Mouse (Mus musculus) T-cell, adult 2 months (primary cell): Measurements from ENCODE around the gene Vwce.

Source experiments
- DNase-seq: peaks from one replicate; pipeline ENCODE4 v3.0.0; 2022; ENCODE audit warnings: low spot score

Vwce gene

DNA sequence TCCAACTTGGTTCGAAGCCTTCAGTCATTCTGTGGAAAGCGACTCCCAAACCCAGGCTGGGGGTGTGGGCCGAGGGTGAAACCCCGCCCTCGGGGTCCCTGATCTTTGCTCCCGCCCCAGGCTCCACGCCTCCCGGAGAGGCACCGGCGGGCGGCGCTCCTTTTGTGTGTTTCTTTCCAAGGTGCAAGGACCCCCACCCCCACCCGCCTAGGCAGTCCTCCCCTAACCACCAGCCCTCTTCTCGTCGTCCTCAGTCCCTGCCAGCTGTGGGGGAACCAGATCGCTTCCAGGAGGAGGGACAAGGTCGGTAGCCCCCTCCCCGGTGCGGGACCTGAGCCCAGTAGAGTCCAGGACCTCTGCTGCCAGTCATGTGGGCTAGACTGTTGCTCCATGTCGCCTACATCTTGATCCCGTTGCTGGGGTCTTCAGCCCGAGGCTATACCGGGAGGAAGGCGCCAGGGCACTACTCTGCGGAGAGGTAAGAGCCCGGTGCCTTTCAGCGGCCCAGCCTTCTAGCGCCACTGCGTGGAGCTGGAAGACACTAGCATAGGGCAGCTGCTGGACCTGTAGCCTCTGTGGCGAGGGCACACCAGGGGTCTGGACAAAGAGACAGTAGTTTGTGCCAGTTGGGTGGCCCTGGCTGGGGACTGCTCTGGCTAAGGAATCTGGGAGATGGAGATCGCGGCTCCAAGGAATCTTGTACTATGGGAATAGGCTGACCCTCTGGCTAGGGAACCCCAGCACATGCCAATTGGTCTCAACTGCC, at the start of gene Vwce:
TSS of gene Vwce (plus strand) at position 108 of the 766 bp plus-strand sequence.
- peak; percentile 21 for DNase-seq

DNA sequence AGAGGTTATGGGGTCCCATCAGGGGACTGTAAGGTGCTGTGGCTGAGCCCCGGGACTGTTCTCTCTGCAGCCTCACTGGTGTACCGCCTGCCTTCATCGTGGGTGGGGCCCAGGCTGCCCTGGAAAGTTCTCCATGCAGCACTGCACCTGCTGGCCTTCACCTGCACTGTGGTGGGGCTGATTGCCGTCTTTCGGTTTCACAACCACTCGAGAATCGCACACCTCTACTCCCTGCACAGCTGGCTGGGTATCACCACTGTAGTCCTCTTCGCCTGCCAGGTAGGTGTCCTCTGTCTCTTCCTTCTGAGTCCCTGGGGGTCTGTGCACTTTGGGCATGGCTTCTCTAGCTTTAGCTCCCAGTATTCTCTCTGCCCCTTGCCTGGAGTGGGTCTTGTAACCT, 48.9 kb upstream of the Vwce start:
- no peak for DNase-seq

DNA sequence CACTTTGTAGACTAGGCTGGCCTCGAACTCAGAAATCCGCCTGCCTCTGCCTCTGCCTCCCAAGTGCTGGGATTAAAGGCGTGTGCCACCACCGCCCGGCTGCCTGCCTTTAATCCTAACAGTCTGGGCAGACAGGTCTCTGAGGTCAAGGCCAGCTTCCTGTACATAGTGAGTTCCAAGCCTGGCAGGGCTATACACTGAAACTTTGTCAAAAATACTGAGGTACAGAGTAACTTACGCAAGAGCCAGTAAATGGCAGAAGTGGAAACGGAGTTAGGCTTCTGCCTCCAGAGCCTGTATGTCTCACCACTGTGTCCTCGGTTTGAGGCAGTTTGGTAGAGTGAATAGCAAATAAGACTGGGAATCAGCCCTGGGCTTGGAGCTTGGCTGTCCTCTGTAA, 46.8 kb upstream of the Vwce start:
- no peak for DNase-seq

DNA sequence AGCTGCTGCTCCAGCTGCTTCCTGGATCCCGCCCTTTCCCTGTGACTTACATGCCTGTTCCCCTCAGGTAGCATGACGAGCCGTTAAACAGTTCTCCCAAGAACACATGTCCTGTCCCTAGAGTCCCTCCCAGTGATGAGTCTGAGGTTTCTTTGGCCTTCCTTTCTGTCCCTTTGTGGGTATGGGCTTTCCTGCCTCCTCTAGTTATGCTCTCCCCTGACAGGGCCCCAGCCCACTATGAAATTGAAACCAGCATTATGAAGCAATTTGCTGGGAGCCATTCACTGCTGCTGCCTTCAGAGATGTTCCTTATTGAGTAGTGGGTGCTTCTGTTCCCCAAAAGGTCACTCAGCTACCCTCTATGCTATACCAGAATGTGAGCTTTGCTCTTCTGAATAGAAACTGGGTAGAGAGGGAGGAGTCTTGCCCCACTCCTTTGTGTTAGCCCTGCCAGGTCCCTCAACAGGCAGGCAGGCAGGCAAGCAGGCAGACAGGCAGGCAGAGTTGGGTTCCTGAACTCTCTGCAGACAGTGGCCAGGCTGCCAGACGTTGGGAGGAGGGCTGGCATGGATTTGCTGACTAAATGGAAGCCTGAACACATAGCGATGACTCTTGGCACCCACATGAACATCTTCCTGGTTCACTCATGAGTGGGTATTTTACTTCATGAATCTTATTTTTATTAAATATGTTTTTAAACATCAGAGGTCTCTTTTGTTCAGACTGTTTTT, 44.7 kb upstream of the Vwce start:
- DNase-seq: no peak

DNA sequence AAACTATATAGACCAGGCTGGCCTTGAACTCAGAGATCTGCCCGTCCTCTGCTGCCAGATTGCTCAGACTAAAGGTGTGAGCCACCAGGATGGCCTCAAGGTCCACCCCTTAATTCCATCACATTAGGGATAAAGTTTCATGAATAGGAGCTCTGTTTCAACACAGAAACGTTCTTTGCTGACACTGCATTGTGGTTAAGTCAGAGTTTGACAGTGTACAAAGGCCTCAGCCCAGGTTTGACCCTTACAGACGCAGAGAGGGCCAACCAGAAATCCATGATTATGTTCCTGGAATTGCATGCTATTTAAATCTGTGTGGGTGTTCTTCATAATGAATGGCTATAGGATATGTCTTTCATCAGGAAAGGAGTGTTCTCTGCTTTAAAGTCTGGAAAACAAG, 43.7 kb upstream of the Vwce start:
- no peak for DNase-seq

DNA sequence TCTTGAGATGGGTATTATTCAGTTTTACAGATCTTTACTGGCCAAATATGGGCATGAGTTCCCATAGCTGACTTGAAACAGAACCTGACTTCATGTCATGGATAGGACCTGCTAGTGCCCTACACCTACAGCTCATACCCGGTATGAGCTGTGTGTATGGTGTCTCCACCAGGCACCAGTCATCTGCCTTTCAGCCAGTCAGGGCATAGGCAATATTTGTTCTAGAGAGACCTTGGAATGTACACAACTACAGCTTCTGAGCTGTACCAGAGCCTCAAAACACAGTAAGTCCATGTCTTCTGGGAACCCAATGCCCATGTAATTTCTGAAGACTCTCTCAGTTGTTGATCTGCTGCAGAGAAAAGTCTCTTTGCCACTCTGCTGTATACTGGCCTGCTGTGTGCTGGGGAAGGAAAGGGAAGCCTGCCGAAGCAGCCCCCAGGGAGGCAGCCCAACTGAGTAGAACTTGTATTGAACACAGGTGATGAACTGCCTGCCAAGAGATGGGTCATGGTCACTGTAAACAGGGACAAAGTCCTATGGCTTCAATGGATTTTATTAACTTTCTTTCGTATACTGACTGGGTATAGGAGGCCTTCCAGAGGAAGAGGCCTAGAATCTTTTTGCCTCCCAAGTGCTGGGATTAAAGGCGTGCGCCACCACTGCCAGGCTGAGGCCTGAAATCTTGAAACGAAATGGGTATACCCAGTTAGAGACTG, 42.2 kb upstream of the Vwce start:
- no peak for DNase-seq

DNA sequence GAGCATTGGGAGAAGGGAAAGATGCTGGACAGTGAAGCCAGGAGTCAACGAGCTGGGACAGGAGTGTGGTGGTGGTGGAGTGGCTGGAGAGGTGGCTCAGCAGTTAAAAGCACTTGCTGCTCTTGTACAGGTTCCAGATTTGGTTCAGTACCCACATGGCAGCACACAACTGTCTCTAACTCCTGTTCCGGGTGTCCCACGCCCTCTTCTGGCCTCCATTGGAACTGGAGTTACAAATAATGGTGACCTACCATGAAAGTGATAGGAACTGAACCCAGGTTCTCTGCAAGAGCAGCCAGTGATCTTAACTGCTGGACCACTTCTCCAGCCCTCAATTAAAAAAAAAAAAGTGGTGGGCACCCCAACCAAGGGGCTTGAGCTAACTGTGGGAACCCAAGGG, 35.8 kb upstream of the Vwce start:
- DNase-seq: no peak

DNA sequence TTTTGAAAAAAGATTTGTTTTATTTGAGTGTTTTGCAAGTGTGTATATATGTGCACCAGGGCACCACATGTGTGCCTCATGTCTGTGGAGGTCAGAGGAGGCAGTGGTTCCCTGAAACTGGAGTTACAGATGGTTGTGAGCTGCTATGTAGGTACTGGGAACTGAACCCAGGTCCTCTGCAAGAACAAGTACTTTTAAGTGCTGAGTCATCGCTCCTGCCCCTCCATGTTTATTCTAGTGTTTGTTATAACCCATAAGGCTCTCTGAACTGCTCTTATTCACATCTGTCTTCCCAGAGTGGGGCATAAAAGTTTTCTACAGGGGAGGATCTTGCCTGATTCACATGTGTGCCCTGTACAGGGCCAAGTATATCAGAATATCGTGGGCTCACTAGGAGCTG, 34.4 kb upstream of the Vwce start:
- no peak for DNase-seq

DNA sequence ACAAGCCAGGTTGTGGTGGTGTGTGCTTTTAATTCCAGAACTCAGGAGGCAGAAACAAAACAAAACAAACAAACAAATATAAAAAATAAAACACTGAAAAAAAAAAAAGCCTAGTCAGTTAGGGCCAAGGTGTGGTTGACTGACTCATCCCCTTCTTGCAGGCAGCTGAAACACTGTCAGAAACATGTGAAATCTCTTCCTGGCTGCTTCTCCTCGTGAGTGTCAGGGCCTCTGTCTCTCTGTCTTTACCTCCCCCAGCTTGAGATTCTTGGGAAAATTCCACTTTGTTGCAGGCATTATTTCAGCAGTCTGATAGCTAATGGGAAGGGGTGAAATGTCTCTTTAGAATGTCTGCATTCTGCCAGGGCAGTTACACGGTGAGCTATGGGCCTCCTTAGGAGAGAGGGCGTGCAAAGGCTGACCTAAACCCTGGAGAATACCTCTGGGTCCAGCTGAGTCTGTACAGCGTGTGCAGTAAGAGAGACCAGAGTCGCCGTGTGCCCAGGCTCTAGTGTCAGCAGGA, 31.7 kb upstream of the Vwce start:
- DNase-seq: no peak

DNA sequence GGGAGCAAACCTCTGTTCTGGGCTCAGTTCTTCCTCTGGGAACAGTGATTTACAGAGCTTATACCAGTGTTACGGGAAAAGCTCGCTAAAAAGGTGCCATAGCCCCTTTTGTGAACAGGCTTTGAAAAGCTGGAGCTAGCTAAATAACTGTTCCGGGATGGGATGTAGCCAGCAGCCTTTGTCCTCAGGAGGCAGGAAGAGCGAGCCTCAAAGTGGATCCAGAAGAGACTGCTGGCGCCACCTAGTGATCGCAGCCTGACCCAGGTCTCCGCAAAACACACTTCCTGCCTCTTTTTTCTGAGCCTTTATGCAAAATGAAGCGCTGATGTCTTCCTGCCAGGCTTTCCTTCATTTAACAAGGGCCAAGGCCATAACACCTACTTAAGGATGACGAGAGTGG, 31.2 kb upstream of the Vwce start:
- peak; percentile 84 for DNase-seq

DNA sequence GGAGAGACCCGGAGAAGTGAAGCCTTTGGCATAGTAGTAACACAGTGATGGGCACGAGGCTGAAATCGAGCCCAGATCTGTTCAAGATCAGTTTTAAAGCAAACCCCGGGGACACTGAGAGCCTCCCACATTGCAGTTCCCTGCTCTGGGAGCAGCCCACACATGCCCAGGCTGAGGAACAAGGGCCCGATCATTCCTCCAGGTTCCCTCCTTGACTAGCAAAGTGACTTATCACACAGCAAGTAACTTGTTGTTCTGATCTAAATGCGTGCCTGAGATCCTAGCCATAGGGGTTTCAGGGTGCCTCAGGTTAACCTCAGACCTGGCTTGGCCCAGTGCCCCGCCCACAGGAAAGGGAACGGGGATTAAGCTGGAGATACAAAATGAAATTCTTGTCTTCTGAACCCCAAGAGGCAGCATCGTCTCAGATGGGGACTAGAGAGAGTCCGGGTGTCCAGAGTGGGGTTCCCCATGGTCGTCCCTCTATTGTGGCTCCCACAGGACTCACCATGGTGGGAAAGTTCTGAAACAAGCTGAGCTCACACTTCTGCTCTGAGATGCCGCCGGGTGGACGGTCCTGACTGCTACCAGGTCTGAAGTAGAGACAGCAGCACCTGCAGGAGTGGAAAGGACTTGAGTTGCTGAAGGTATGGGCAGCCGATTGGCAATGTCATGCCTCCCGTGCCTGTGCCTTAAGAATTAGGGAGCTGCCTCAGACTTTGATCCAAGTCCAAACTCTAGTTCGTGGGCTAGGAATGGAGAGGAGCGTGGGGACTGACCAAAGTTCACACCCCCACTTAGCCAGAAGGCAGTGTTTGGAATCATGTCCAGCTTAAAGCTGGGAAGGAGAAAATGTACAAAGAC, 30.1 kb upstream of the Vwce start:
- DNase-seq: no peak

DNA sequence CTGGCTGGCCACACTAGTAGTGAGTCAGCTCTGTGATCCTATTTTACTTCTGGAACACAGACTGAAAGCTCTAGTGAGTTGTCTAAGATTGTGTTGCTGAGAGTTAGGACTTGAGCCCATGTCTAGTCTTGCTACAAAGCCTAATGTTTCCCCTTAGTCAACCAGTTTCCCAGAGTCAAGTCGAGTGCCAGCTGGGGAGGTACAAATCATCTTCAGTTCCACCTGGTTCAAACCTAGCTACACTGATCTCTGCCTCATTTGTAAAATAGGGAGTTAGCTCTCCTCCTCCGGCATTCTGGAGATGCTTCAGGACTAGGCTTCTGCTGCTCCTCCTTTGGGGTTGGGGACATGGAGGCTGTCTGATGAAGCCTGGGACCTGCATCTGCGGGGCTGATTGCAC, 29.5 kb upstream of the Vwce start:
- no peak for DNase-seq

DNA sequence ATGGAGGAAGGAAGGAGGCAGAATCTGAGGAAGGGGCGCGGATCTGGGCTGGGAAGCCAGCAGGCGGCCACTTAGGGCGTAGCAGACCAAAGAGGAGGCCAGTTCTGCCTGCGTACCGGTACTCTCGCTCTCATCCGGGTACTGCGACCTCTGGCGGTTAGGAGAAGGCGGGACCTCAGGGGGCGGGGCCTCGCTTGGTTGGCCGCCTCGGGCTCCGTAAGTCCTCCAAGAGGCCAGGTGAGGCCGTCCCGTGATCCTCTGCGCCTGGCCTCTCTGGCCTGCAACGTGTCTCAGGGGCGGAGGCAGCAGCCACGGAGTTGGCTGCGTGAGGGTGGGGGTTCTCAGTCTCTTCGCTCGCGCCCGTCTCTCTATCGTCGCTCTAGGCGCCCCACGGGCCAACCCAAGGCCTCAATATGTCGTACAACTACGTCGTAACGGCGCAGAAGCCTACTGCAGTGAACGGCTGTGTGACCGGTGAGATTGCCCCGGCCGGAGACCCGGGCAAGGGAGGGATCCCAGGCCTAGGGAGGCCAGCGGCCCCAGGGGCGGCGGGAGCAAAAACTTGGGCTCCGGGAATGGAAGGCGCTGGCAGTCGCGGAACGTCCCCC, 28.6 kb upstream of the Vwce start, which contains the start of the genes Ddb1 and Tkfc:
TSS of gene Ddb1 (plus strand) at position 35 of the 608 bp plus-strand sequence.
TSS of gene Tkfc (minus strand) at position 362 of the 608 bp plus-strand sequence.
- peak; percentile 98 for DNase-seq

DNA sequence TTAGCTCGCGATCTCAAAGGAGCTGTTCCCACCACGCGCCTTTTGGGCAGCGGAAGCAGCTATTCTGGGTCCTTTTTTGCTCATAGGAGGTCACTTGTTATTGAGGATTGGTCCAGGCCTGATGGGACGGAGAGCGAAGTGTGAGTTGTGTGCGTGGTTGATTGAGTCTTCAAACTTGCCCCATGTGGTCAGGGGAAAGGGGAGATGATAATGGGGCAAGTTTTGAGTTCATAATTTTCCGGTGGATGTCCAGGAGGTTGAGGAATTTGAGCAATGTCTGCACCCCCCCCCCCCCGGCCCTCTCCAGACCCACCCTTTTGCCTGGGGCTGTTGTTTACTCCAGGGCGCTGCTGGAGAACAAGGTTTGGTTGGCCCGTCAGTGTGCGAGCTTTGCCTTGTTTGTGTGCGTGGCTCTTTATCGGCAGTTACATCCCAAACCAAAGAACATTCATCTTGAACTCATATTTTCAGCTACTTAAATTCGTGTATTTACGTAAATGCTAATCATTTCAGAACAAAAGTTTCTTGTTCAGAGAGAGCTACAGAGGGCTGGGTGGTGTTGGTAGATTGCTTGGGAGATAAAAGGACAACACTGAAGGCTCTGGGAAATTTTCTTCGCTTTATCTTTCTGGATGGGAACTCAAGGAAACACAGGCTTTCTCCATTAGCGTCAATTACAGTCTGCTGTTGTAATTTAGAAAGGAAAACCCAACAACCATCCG, 28.0 kb upstream of the Vwce start:
- no peak for DNase-seq

DNA sequence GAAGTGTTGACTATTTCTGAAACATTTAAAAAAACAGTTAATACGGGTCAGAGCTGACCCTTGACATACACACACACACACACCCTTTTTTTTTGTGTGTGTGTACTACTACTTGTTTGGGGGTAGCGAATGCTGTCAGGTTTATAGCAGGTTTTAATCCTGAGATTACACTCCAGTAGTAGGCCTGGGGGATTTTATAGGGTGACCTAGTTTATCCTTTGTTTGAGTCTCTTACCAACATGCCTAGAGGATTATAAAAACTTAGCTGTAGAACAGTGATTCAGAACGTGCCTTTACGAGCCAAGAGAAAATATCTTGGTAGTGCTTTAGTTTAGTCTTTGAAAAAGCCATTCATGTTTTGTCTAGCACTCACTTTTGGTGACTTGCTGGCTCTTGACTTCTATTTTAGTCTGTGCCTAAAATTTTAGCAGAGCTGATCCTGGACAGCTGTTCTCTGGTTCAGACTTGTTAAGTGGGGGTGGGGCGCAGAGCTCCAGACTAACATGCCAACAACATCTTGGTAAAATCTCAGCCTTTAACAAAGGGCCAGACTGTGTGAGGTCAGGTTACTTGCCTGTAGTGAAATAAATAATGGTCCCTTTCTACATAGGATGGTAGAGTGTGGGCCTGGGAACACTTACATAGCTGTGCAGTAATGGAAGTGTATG, 25.3 kb upstream of the Vwce start:
- DNase-seq: no peak

DNA sequence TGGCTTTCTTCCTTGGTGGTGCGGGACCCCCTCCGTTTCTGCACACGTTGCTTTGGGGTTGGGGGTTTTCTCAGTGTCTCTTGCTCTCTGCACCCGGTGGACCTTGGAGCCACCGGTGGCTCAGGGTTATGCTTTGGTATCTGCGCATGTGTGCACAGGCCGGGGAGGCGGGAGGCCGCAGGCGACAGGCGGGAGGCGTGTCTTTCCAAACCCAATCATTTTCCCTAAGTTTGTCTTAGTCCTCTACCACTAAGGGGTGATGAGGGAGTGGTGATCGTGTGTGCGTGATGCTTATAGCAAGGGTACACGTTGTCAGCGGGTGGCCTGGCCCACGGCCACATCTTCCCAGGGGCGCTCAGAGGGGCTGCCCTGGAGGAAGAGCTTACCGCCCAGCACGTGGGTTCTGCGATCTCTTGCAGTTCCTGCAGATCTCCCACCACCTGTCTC, 882 bp downstream of the Vwce start:
- DNase-seq: no peak

DNA sequence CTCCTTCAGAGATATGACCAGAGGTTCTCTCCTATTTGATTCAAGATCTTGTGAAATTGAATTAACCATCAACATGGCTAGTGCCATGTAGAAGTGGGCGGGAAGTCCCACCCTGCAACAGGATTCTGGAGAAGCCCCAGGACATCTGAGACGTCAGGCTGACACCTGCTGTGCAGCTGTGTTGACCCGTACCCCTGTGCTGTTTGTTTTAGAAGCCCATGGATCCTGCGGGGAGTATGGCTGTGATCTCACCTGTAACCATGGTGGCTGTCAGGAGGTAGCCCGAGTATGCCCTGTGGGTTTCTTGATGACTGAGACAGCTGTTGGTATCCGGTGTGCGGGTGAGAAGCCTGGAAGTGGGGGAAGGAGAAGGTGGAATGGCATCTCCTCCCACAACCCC, 3.8 kb downstream of the Vwce start:
- DNase-seq: no peak

DNA sequence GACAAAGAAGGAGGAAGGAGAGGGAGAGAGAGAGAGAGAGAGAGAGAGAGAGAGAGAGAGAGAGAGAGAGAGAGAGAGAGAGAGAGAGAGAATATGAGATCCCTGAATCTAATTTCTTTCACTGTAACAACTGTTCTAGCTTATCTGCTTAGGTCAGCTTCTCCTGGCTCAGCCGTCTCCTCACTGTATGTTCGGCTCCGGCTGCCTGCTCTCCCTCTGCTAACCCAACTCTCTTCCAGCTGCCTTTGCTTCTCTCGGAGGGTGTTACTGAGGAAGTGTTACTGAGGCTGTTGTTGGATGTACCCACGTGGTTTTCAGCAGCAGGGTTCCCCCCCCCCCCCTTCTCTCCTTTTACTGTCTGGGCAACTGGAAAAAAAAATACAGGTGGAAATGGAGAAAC, 6.1 kb downstream of the Vwce start:
- DNase-seq: no peak

DNA sequence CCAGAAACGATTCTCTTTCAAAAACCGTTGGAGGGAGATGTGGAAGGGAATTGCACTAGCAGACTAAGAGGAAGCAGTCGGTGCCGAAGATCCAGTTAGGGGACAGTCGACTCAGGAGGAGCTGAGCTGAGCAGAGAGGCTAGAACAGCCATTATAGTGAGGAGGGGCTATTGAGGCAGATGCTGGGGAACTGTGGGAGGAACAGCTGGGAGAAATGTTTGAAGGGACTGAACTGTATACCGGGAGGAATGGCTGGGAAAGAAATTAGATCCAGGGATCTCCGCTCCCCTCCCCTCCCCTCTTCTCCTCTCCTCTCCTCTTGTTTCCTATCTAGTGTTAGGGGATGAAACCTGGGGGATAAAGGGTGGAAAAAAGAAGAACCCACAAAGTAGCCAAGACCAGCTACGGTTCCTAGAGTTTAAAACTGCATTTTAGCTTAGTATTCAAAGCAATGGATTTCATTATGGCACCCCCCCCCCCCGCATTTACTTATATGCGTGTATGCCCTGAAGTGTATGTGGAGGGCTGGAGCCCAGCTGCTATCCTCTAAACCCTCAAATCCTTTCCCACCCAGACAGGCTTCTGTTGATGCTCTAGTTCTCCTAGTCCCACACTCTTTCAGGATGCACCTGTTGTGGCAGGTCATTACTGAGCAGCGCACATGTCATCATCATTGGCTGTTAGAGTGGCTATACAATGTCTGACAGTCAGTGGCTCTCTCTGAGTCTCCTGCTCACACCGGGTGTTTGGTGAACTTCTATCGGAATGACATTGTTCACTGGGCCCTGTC, 6.8 kb downstream of the Vwce start:
- no peak for DNase-seq
